Mouse (Mus musculus): ENCODE data around the gene Sept14. TPM values are rescaled to one million over a fixed set of nuclear protein-coding genes. Genes with fewer than 3 reads are reported as not detected.

Sept14 gene
- polyA plus RNA-seq, 1 experiment from 2014 or later, result not detected

DNA sequence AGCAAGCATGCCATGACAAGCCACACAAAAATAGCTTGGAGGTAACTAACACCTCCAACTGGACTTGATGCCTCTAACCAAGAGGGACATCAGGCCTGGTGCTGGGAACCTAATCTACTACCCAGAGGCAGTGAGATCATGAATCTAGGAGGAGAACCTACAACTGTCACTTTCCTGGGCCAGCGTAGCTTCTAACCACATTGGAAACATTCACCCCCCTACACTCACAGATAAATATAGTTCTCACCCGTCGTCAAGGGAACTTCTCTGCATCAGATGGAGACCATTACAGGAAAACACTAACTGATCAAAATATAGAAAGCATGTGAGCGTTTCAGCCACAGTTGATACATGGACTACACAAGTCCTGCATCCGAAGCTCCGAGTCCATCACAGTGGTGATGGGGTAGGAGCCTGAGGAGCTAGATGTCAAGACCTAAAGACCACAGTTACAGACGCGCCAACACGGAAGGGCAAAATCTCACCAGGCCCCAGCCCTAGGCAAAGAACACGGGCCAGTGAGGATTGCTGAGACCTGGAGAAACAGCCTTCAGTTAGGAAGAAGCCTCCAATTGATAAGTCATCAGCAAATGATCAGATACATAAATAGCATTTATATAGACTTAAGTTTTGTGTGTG lies 41.9 kb downstream of the Sept14 start:
- Histone ChIP-seq H3K4me1 (ENCODE audit: insufficient read depth) (peaks cover 7% of the 10 kb centered on the region; the same call in 1 of the 2 replicates), H3K27me3 (ENCODE audit: insufficient read depth, low read length) (no peaks in the 10 kb centered on the region), H3K9me3 (ENCODE audit: low read length) (no peaks in the 10 kb centered on the region), H3K36me3 (replicated peaks; ENCODE audit: insufficient read depth, low read length) (no peaks in the 10 kb centered on the region), H3K27ac (ENCODE audit: low read depth) (no peak overlapping the region), H3K4me2 (ENCODE audit: low read depth, low read length) (no peak overlapping the region), H3K4me3 (ENCODE audit: low read depth, low read length) (no peak overlapping the region), H3K9ac (replicated peaks) (no peak overlapping the region)
- no peak for ATAC-seq
- DNase-seq, result no peak
- 72% methylated on average over 10 of the region's 10 CpGs for WGBS (ENCODE audit: insufficient replicate concordance)
- TF ChIP-seq EP300 (IDR thresholded peaks at IDR 0.05; ENCODE audit: low read depth), result no peak
- TF ChIP-seq CTCF (IDR thresholded peaks at IDR 0.05; ENCODE audit: low read depth), result no peak

DNA sequence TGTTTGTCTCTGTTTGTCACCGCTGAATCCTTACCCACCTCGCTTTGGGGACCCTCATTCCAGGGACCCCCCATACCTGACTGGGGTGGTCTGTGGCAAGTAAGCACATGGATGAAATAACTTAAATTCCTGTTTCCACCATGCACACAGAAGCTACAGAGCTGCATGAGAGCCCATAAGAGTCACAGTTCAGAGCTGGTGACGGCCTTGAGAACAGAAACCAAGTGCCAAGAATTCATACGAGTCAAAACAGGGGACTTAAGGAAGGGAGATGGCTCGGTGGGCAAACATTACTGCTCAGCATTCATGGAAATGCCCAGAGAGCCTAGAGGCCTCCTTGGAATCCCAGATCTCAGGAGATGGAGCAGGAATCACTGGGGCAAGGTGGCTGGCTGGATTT lies 44.2 kb downstream of the Sept14 start:
- Histone ChIP-seq H3K4me1 (ENCODE audit: insufficient read depth) (peaks cover 3% of the 10 kb centered on the region; the same call in 1 of the 2 replicates), H3K9me3 (ENCODE audit: low read length) (no peaks in the 10 kb centered on the region), H3K27ac (ENCODE audit: low read depth) (no peak overlapping the region), H3K36me3 (replicated peaks; ENCODE audit: insufficient read depth, low read length) (0 out of 2 replicates have a peak, but pooled peaks cover 8% of the 10 kb centered on the region), H3K9ac (replicated peaks) (no peak overlapping the region), H3K4me2 (ENCODE audit: low read depth, low read length) (no peak overlapping the region), H3K27me3 (ENCODE audit: insufficient read depth, low read length) (no peaks in the 10 kb centered on the region), H3K4me3 (ENCODE audit: low read depth, low read length) (no peak overlapping the region)
- WGBS (ENCODE audit: insufficient replicate concordance), result 71% methylated on average over 5 of the region's 5 CpGs
- no peak for ATAC-seq
- peak; percentile 7 for DNase-seq
- no peak for TF ChIP-seq CTCF (IDR thresholded peaks at IDR 0.05; ENCODE audit: low read depth)
- TF ChIP-seq EP300 (IDR thresholded peaks at IDR 0.05; ENCODE audit: low read depth), result no peak

DNA sequence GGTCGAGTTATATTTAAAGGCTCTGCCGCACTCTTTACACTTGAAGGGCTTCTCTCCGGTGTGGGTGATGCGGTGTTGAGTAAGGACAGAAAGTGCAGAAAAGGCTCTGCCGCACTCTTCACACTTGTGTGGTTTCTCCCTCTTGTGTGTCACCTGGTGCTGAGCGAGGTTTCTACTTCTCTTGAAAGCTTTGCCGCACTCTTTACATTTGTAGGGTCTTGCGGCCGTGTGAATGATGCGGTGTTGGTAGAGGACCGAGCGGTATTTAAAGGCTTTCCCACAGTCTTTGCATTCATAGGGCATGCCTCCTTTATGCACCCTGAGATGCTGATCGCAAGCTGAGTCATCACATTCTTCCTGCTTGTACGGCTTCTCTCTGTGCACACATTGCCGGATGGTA lies 50.4 kb downstream of the Sept14 start:
- no peak overlapping the region for H3K4me3 ChIP-seq (ENCODE audit: low read depth, low read length)
- H3K27ac ChIP-seq (ENCODE audit: low read depth), result no peak overlapping the region
- 91% methylated on average over 15 of the region's 15 CpGs for WGBS (ENCODE audit: insufficient replicate concordance)
- no peak for DNase-seq
- H3K9ac ChIP-seq (replicated peaks), result no peak overlapping the region
- H3K4me1 ChIP-seq (ENCODE audit: insufficient read depth), result no peaks in the 10 kb centered on the region
- no peak for ATAC-seq
- H3K36me3 ChIP-seq (replicated peaks; ENCODE audit: insufficient read depth, low read length), result peaks cover 28% of the 10 kb centered on the region
- no peaks in the 10 kb centered on the region for H3K9me3 ChIP-seq (ENCODE audit: low read length)
- TF ChIP-seq EP300 (IDR thresholded peaks at IDR 0.05; ENCODE audit: low read depth), result no peak
- no peak for TF ChIP-seq CTCF (IDR thresholded peaks at IDR 0.05; ENCODE audit: low read depth)
- H3K4me2 ChIP-seq (ENCODE audit: low read depth, low read length), result no peak overlapping the region
- H3K27me3 ChIP-seq (ENCODE audit: insufficient read depth, low read length), result no peaks in the 10 kb centered on the region

DNA sequence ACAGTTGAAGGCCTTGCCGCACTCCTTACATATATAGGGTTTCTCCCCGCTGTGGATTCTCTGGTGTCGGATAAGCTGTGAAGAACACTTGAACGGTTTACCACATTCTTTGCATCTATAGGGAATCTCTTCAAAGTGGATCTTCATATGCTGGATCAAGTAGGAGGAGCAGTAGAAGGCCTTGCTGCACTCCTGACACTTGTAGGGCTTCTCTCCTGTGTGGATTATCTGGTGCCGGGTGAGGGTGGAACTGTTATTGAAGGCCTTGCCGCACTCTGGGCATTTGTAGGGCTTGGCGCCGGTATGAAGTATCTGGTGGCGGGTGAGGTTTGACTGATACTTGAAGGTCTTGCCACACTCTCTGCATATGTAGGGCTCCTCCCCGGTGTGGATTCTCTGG lies 51.3 kb downstream of the Sept14 start:
- peaks cover 28% of the 10 kb centered on the region for H3K36me3 ChIP-seq (replicated peaks; ENCODE audit: insufficient read depth, low read length)
- no peaks in the 10 kb centered on the region for H3K9me3 ChIP-seq (ENCODE audit: low read length)
- H3K4me1 ChIP-seq (ENCODE audit: insufficient read depth), result no peaks in the 10 kb centered on the region
- no peak overlapping the region for H3K9ac ChIP-seq (replicated peaks)
- DNase-seq (no peak), ATAC-seq (no peak)
- no peak overlapping the region for H3K4me2 ChIP-seq (ENCODE audit: low read depth, low read length)
- no peak overlapping the region for H3K4me3 ChIP-seq (ENCODE audit: low read depth, low read length)
- H3K27ac ChIP-seq (ENCODE audit: low read depth), result no peak overlapping the region
- WGBS (ENCODE audit: insufficient replicate concordance), result 92% methylated on average over 10 of the region's 10 CpGs
- TF ChIP-seq CTCF (IDR thresholded peaks at IDR 0.05; ENCODE audit: low read depth) (no peak), EP300 (IDR thresholded peaks at IDR 0.05; ENCODE audit: low read depth) (no peak)
- no peaks in the 10 kb centered on the region for H3K27me3 ChIP-seq (ENCODE audit: insufficient read depth, low read length)

DNA sequence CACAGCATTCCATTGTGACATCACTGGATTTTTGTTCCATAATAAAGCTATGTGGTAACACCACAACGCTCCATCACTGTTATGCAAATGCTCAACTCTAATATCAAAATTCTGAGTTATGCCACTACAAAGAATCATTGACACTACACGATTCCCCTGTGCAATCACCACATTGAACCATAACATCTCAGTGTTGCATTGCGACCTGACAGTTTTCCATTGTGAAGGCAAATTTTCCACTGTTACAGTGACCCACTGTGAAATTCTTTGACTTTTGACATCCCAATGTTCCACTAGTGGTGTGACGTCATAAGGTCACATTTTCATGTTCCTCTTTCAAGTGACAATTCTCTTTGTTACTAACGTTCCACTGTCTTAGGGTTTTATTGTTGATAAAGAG lies 57.5 kb downstream of the Sept14 start:
- H3K4me1 ChIP-seq (ENCODE audit: insufficient read depth), result no peaks in the 10 kb centered on the region
- H3K4me2 ChIP-seq (ENCODE audit: low read depth, low read length), result no peak overlapping the region
- H3K9me3 ChIP-seq (ENCODE audit: low read length), result no peaks in the 10 kb centered on the region
- ATAC-seq, result no peak
- H3K36me3 ChIP-seq (replicated peaks; ENCODE audit: insufficient read depth, low read length), result no peaks in the 10 kb centered on the region
- H3K27me3 ChIP-seq (ENCODE audit: insufficient read depth, low read length), result no peaks in the 10 kb centered on the region
- 82% methylated on average over 5 of the region's 5 CpGs for WGBS (ENCODE audit: insufficient replicate concordance)
- H3K9ac ChIP-seq (replicated peaks), result no peak overlapping the region
- no peak overlapping the region for H3K4me3 ChIP-seq (ENCODE audit: low read depth, low read length)
- no peak overlapping the region for H3K27ac ChIP-seq (ENCODE audit: low read depth)
- no peak for TF ChIP-seq EP300 (IDR thresholded peaks at IDR 0.05; ENCODE audit: low read depth)
- TF ChIP-seq CTCF (IDR thresholded peaks at IDR 0.05; ENCODE audit: low read depth), result no peak
- no peak for DNase-seq

Other genes with a start within 250 kb of the Sept14 start
- 10.6 and 11.0 TPM in 2 replicates for gene Sfswap, start 207.3 kb downstream of the Sept14 start, polyA plus RNA-seq (2015; fragmentation: Nextera tagmentation; extraction: Ambion mirVana)
- gene Mmp17, start 124.3 kb downstream of the Sept14 start, polyA plus RNA-seq (2015; fragmentation: Nextera tagmentation; extraction: Ambion mirVana), result 0.07 and 0.11 TPM in 2 replicates
- gene Zfp11, start 38.4 kb downstream of the Sept14 start, polyA plus RNA-seq (2015; fragmentation: Nextera tagmentation; extraction: Ambion mirVana), result 0.47 and 0.54 TPM in 2 replicates
- 124 and 130 TPM in 2 replicates for gene Mrps17, start 7.0 kb upstream of the Sept14 start, polyA plus RNA-seq (2015; fragmentation: Nextera tagmentation; extraction: Ambion mirVana)
- 30.5 and 32.2 TPM in 2 replicates for gene Nipsnap2, start 16.6 kb upstream of the Sept14 start, polyA plus RNA-seq (2015; fragmentation: Nextera tagmentation; extraction: Ambion mirVana)
- 18.4 and 20.5 TPM in 2 replicates for gene Psph, start 78.9 kb upstream of the Sept14 start, polyA plus RNA-seq (2015; fragmentation: Nextera tagmentation; extraction: Ambion mirVana)
- 12.4 and 14.8 TPM in 2 replicates for gene Sumf2, start 138.5 kb upstream of the Sept14 start, polyA plus RNA-seq (2015; fragmentation: Nextera tagmentation; extraction: Ambion mirVana)
- gene Chchd2, start 179.0 kb upstream of the Sept14 start, polyA plus RNA-seq (2015; fragmentation: Nextera tagmentation; extraction: Ambion mirVana), result 955 and 988 TPM in 2 replicates
- gene Zbed5, start 187.2 kb upstream of the Sept14 start, polyA plus RNA-seq (2015; fragmentation: Nextera tagmentation; extraction: Ambion mirVana), result 3.3 and 3.7 TPM in 2 replicates
- gene Phkg1, start 190.0 kb upstream of the Sept14 start, polyA plus RNA-seq (2015; fragmentation: Nextera tagmentation; extraction: Ambion mirVana), result 0.08 and 0.20 TPM in 2 replicates
- 1.4 TPM in 2 replicates for gene Nupr1l, start 200.0 kb upstream of the Sept14 start, polyA plus RNA-seq (2015; fragmentation: Nextera tagmentation; extraction: Ambion mirVana)
- 17.5 and 18.2 TPM in 2 replicates for gene Vkorc1l1, start 233.5 kb upstream of the Sept14 start, polyA plus RNA-seq (2015; fragmentation: Nextera tagmentation; extraction: Ambion mirVana)